Mouse (Mus musculus) embryonic facial prominence, embryonic 12.5 days (tissue): ENCODE data around the gene Zfp383. TPM values are rescaled to one million over a fixed set of nuclear protein-coding genes. Genes with fewer than 3 reads are reported as not detected.
A peak's percentile ranks its signal among the peaks of the same experiment; 100 is the strongest.
"Not testable (repeated sequence)": the region's sequence is repeated elsewhere in the genome, so short reads cannot be mapped to it uniquely, and the experiment has no call there.

Experiments
- ATAC-seq: fragments of 200-750 bp; cut with Nextera tagmentation; 2 replicates; pipeline ENCODE4 v1.8.0; 2017; ENCODE audit not compliant: insufficient number of reproducible peaks, insufficient read depth, low FRiP score, low TSS enrichment
- H3K27ac ChIP-seq: fragments of 300-500 bp; sonication (generic); 2 replicates; pipeline ENCODE4 v1.5.1; 2016; ENCODE audit warnings: mild to moderate bottlenecking
- H3K27me3 ChIP-seq: fragments of 300-500 bp; sonication (generic); 2 replicates; pipeline ENCODE4 v1.6.1; 2016; ENCODE audit warnings: mild to moderate bottlenecking, moderate library complexity
- H3K36me3 ChIP-seq: fragments of 300-500 bp; sonication (generic); 2 replicates; pipeline ENCODE4 v1.6.1; 2016; ENCODE audit warnings: mild to moderate bottlenecking
- H3K4me1 ChIP-seq: fragments of 300-500 bp; sonication (generic); 2 replicates; pipeline ENCODE4 v1.6.1; 2016
- H3K4me2 ChIP-seq: fragments of 300-500 bp; sonication (generic); replicated peaks from 2 replicates; pipeline ENCODE4 v1.6.1; 2016; ENCODE audit warnings: mild to moderate bottlenecking, moderate library complexity
- H3K4me3 ChIP-seq: fragments of 300-500 bp; sonication (generic); 2 replicates; pipeline ENCODE4 v1.5.1; 2016; ENCODE audit warnings: mild to moderate bottlenecking
- H3K9ac ChIP-seq: fragments of 300-500 bp; sonication (generic); 2 replicates; pipeline ENCODE4 v1.6.1; 2016; ENCODE audit warnings: mild to moderate bottlenecking, moderate library complexity
- H3K9me3 ChIP-seq: fragments of 300-500 bp; sonication (generic); 2 replicates; pipeline ENCODE4 v1.6.1; 2016; ENCODE audit warnings: mild to moderate bottlenecking, moderate library complexity
- WGBS: fragments of 180-500 bp; shearing (Covaris S2); methylation state at CpG from one replicate; pipeline ENCODE4 v1.1.7; 2016; 5-methylcytosine and 5-hydroxymethylcytosine counted together
- polyA plus RNA-seq: library from polyadenylated mRNA; unstranded; fragments of >200 nt; fragmentation: Nextera tagmentation; extraction: Ambion mirVana; gene quantifications from 2 replicates; pipeline ENCODE4 v1.2.1, GENCODE M21; 2016

The Zfp383 gene
- 6.7 and 7.5 TPM in 2 replicates for polyA plus RNA-seq

DNA sequence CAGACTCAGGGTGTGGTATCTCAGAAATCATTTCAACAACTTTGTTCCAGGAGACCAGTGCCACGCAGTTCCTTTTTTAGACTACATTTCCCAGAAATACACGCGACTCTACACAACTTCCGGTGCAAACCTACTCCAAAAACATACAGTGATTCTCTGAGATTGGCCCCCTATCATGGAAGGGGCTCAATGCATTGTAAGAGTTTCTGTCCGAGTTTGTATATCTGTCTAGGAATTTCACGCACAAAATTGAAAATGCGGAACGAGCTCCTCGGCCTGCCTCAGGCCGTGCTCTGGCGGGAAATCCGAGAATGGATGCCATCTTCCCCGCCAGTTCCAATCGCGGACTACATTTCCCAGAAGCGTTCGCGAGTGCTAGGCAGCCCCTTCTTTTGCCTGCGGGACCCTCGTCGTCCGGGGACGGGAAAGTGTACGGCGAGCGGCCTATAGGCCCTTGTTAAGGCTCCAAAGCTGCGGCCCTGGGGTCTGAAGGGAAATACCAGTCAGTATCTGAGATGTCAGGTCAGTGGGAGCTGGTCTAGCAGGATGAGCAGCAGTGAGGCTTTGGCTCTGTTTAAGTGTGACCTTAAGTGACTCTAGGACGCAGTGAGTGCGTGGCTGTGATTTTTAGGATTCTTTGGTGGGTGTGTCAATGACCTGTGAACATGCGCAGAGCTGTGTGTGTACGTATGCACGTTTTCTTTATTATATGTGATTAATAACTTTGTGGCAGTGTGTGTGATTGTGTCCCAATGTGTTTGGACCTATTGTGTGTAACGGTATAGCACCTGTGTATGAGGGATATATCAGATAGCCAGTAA lies at the start of gene Zfp383:
TSS of gene Zfp383 (plus strand) at position 94 of the 821 bp plus-strand sequence.
- peak within 1 kb of the TSS; percentile 69 for H3K4me3 ChIP-seq
- peaks cover 32% of the 10 kb centered on the region for H3K36me3 ChIP-seq
- peak within 1 kb of the TSS; percentile 56 for H3K4me2 ChIP-seq
- H3K27ac ChIP-seq, result peak within 1 kb of the TSS; percentile 96
- no peaks in the 10 kb centered on the region for H3K9me3 ChIP-seq
- whole genome bisulfite sequencing, result under 1% methylated on average over 33 of the region's 33 CpGs
- H3K4me1 ChIP-seq, result peaks cover 11% of the 10 kb centered on the region
- ATAC-seq, result peak; percentile 75
- no peaks in the 10 kb centered on the region for H3K27me3 ChIP-seq
- peak within 1 kb of the TSS; percentile 72 for H3K9ac ChIP-seq

DNA sequence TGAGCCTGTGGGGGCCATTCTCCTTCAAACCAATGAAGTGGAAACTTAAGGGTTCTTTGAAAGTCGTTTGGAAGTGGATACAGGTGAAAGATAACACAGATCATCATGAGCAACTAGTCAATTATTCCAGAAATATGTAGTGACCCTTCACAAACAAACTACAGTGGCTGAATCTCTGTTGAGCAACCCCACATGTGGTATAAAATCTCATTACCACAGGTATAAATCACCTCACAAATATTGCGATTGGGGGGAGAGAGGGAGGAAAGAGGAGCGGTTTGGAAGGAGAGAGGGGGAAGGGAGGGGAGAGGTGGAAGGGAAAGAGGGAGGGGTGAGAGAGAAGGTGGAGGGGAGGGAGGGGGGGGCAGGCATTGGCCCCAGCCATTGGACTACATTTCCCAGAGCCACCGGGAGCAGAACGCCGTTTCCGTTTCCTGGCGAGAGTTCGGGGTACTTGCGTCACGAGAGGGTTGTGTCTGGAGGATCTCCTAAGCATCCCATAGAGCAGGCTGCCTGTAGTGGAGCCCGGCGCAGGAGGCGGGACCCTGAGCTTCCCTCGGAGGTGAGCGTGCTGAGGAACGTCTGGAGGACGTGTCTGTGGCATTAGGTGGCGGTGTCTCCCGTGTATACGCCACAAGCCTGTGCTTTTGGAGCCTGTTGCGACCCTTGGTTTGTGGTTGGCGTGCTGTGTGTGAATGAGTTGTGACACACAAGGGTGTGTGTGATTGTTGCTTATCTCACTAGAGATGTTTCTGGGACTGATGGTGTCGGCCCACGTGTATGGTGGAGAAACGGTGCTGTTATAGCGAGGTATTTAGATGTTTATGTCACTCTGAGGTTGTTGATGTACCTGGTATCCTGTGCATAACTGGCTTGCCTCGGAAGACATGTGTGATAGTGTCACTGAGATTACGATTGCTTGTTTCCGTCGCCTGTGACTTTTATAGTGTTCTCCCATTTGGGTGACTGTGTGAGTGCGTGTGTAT lies 48.2 kb upstream of the Zfp383 start, which contains the start of gene Zfp420:
TSS of gene Zfp420 (plus strand) at position 448 of the 986 bp plus-strand sequence.
- H3K4me3 ChIP-seq, result peak within 1 kb of the TSS; percentile 52
- H3K36me3 ChIP-seq, result peaks cover 6% of the 10 kb centered on the region; the same call in 1 of the 2 replicates
- H3K4me1 ChIP-seq, result peaks cover 8% of the 10 kb centered on the region
- peak within 1 kb of the TSS; percentile 57 for H3K9ac ChIP-seq
- H3K4me2 ChIP-seq, result peak within 1 kb of the TSS; percentile 67
- no peaks in the 10 kb centered on the region for H3K27me3 ChIP-seq
- no peaks in the 10 kb centered on the region for H3K9me3 ChIP-seq
- WGBS, result 6% methylated on average over 32 of the region's 32 CpGs
- H3K27ac ChIP-seq, result no peak within 1 kb of the TSS
- ATAC-seq, result peak; percentile 96

DNA sequence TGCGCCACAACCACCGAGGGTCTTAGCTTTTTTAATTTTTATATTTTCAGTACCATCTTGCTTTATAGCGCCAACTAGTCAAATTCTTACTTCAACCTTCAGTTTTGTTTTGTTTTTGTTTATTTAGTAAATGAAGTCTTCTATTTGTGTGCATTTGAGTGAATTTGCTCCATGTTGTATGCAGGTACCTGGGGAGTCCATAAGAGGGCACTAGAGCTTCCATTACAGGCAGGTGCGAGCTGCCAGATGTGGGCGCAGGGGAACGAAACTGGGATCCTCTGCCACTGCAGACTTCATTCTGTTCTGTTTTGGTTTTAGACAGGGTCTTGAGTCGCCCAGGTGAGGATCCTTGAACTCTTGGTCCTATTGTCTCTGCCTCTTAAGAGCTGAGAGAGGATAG lies 46.4 kb upstream of the Zfp383 start:
- H3K4me3 ChIP-seq, result no peak overlapping the region
- H3K4me2 ChIP-seq, result no peak overlapping the region
- H3K9me3 ChIP-seq, result no peaks in the 10 kb centered on the region
- no peak overlapping the region for H3K9ac ChIP-seq
- no peak for ATAC-seq
- H3K36me3 ChIP-seq, result peaks cover 6% of the 10 kb centered on the region; the same call in 1 of the 2 replicates
- H3K27ac ChIP-seq, result no peak overlapping the region
- whole genome bisulfite sequencing, result 88% methylated on average over 7 of the region's 7 CpGs
- H3K4me1 ChIP-seq, result peaks cover 8% of the 10 kb centered on the region
- no peaks in the 10 kb centered on the region for H3K27me3 ChIP-seq

DNA sequence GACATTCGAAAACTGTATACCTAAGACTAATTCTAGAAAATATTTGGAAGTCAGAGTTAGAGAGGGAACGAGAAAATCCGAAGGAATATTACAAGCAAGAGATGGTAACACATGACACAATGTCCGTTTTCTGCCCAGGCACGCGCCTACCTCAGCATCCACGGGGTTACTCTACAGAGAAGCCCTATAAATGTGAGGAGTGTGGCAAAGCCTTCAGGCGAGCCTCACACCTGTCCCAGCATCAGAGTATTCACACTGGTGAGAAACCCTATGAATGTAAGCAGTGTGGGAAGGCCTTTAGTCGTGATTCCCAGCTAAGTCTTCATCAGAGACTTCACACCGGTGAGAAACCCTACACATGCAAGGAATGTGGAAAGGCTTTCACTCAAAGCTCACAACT lies 33.8 kb upstream of the Zfp383 start:
- H3K9ac ChIP-seq, result no peak overlapping the region
- H3K27ac ChIP-seq, result no peak overlapping the region
- no peak overlapping the region for H3K4me2 ChIP-seq
- ATAC-seq, result no peak
- H3K36me3 ChIP-seq, result peaks cover 31% of the 10 kb centered on the region
- H3K9me3 ChIP-seq, result peaks cover 18% of the 10 kb centered on the region
- H3K4me1 ChIP-seq, result no peaks in the 10 kb centered on the region
- WGBS, result 93% methylated on average over 10 of the region's 10 CpGs
- no peak overlapping the region for H3K4me3 ChIP-seq
- H3K27me3 ChIP-seq, result no peaks in the 10 kb centered on the region

DNA sequence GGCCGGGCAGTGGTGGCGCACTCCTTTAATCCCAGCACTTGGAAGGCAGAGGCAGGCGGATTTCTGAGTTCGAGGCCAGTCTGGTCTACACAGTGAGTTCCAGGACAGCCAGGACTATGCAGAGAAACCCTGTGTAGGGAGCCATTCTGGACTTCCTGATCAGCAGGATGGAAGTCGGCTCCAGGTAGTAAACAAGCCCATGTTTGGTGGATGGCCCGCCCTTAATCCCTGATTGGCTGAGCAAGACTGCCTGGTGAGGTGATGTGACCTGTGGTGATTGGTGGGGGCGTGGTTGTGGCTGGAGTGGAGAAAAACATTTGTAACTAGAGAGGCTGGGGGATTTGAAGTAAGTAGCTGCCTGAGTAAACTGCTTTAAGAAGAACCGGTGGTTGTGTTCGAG lies 30.5 kb upstream of the Zfp383 start:
- Histone ChIP-seq H3K36me3 (peaks cover 31% of the 10 kb centered on the region), H3K9me3 (peaks cover 18% of the 10 kb centered on the region)
- H3K4me1 ChIP-seq, H3K4me3 ChIP-seq, H3K9ac ChIP-seq, ATAC-seq, H3K27ac ChIP-seq, H3K4me2 ChIP-seq, H3K27me3 ChIP-seq: not testable (repeated sequence)
- WGBS, result 93% methylated on average over 9 of the region's 9 CpGs

DNA sequence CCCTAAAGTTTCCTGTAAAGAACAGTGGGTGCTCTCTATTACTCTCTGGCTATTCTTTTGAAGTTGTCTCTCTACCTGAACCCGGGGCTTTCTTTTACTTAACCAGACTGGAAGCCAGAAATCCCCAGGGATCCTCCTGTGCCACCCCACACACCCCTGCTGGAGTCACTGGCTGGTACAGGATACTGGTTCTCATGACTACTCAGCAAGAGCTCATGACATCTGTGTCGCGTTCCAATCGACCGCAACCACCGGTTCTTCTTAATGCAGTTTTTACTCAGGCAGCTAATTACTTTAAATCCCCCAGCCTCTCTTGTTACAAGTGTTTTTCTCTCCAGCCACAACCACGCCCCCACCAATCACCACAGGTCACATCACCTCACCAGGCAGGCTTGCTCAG lies 28.0 kb upstream of the Zfp383 start:
- no peak overlapping the region for H3K27ac ChIP-seq
- ATAC-seq, result no peak
- peaks cover 9% of the 10 kb centered on the region for H3K9me3 ChIP-seq
- H3K9ac ChIP-seq, result no peak overlapping the region
- H3K4me1 ChIP-seq, result no peaks in the 10 kb centered on the region
- no peak overlapping the region for H3K4me2 ChIP-seq
- no peak overlapping the region for H3K4me3 ChIP-seq
- no peaks in the 10 kb centered on the region for H3K27me3 ChIP-seq
- WGBS, result 45% methylated on average over 7 of the region's 7 CpGs
- peaks cover 21% of the 10 kb centered on the region for H3K36me3 ChIP-seq

DNA sequence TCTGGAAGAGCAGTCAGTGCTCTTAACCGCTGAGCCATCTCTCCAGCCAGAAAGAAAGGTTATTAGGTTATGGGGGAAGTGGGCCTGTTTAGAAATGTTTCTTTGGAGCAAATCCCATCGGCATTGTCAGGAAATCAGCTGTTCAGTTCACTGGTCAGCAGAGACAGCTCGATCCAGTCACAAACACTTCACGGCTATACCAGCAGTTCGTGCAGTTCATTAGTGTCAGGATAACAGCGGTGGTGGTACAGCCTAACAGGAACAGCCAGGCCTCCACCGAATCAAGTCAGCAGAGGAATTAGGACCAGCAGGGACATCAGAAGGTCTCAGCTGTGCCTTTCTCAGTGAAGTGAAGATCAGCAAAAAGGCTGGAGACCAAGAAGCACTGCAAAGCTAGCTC lies 27.1 kb upstream of the Zfp383 start:
- no peak for ATAC-seq
- 93% methylated on average over 7 of the region's 7 CpGs for WGBS
- no peak overlapping the region for H3K9ac ChIP-seq
- no peak overlapping the region for H3K27ac ChIP-seq
- H3K27me3 ChIP-seq, result no peaks in the 10 kb centered on the region
- H3K36me3 ChIP-seq, result peaks cover 12% of the 10 kb centered on the region; the same call in 1 of the 2 replicates
- H3K4me2 ChIP-seq, result no peak overlapping the region
- H3K9me3 ChIP-seq, result peaks cover 7% of the 10 kb centered on the region; the same call in 1 of the 2 replicates
- no peak overlapping the region for H3K4me3 ChIP-seq
- H3K4me1 ChIP-seq, result no peaks in the 10 kb centered on the region

DNA sequence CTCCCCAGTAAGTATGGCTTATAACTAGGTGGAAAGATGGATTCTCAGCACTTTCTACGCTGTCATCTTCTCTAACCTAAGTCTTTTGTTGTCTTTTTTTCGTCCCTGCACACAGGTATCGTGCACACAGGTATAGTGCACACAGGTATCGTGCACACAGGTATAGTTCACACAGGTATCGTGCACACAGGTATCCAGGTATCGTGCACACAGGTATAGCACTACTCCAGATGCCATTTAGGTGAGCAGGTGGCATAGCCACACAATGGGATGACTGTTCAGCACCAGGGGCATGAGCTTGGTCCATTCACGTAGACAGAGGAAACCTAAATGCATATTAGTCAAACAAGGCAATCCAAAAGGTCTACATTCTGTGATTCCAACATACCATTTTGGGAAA lies 17.5 kb upstream of the Zfp383 start:
- Histone ChIP-seq H3K9ac (no peak overlapping the region), H3K4me1 (no peaks in the 10 kb centered on the region), H3K36me3 (peaks cover 52% of the 10 kb centered on the region), H3K27ac (no peak overlapping the region), H3K27me3 (no peaks in the 10 kb centered on the region), H3K9me3 (peaks cover 46% of the 10 kb centered on the region), H3K4me3 (no peak overlapping the region), H3K4me2 (no peak overlapping the region)
- WGBS, result 94% methylated on average over 7 of the region's 7 CpGs
- no peak for ATAC-seq

DNA sequence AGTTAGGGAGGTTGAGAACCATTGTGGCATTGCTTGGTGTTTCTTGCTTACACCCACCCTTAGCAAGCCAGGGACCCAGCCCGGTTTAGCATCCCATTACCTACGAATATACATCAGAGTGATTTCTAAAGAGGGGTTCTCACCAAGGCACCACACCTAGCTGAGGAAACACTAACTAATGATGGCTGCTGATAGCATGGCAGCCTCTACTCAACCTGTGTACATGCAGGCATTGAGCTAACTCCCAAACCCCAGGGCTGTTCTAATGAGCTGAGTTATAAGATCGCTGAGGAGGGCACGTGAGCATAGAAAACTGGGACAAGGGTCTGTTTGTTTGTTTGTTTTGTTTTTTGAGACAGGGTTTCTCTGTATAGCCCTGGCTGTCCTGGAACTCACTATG lies 15.3 kb upstream of the Zfp383 start:
- no peak overlapping the region for H3K4me2 ChIP-seq
- no peak overlapping the region for H3K27ac ChIP-seq
- H3K4me3 ChIP-seq, result no peak overlapping the region
- peaks cover 75% of the 10 kb centered on the region for H3K36me3 ChIP-seq
- no peaks in the 10 kb centered on the region for H3K4me1 ChIP-seq
- ATAC-seq, result no peak
- no peaks in the 10 kb centered on the region for H3K27me3 ChIP-seq
- H3K9ac ChIP-seq, result no peak overlapping the region
- peaks cover 42% of the 10 kb centered on the region for H3K9me3 ChIP-seq
- 95% methylated on average over 4 of the region's 4 CpGs for WGBS

DNA sequence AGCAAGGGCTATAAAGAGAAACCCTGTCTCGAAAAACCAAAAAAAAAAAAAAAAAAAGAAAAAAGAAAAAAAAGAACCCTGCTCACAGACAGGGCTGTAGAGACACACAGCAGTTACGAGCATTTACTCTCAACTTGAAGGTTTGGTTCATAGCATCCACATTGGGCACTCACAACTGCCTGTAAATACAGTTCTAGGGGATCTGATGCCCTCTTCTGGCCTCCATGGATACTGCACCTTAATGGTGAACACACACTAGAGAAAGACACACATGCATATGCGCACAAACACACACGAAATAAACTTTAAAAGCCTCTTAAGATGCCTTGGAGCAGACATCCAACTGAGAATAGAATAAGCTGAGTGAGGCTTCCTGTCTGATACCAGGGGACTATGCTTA lies 9.7 kb upstream of the Zfp383 start:
- H3K36me3 ChIP-seq, result peaks cover 81% of the 10 kb centered on the region
- no peak overlapping the region for H3K27ac ChIP-seq
- H3K4me2 ChIP-seq, result no peak overlapping the region
- no peak overlapping the region for H3K9ac ChIP-seq
- H3K9me3 ChIP-seq, result peaks cover 31% of the 10 kb centered on the region
- 91% methylated on average over 4 of the region's 4 CpGs for WGBS
- ATAC-seq, result no peak
- no peaks in the 10 kb centered on the region for H3K4me1 ChIP-seq
- H3K4me3 ChIP-seq, result no peak overlapping the region
- no peaks in the 10 kb centered on the region for H3K27me3 ChIP-seq

DNA sequence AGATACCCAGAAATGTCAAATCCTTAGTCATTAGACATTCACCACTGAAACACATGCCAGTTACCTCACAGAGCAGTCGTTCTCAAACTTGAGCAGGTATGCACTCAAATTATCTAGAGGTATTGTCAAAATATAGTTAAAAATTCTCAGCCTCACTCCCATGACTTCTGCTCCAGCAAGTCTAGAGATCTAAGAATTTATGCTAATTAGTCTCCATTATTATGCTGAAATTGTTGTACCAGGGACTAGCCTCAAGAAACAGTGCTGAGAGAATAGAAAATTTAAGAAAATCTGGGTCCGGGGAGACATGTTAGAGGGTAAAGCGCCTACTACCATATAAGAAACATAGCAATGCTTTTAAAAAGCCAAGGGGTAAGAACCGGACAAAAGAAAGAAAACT lies 3.9 kb upstream of the Zfp383 start:
- no peaks in the 10 kb centered on the region for H3K27me3 ChIP-seq
- H3K4me2 ChIP-seq, result no peak overlapping the region
- H3K36me3 ChIP-seq, result peaks cover 30% of the 10 kb centered on the region
- ATAC-seq, result no peak
- H3K4me1 ChIP-seq, result 0 out of 2 replicates have a peak, but pooled peaks cover 1% of the 10 kb centered on the region
- no peak overlapping the region for H3K4me3 ChIP-seq
- 94% methylated on average over 4 of the region's 4 CpGs for WGBS
- peaks cover 2% of the 10 kb centered on the region; the same call in 1 of the 2 replicates for H3K9me3 ChIP-seq
- H3K27ac ChIP-seq, result no peak overlapping the region
- no peak overlapping the region for H3K9ac ChIP-seq
